Mouse (Mus musculus) embryonic fibroblast, embryonic 13.5 days (primary cell): ENCODE data around the gene Arhgap4.

Experiments used
- CTCF ChIP-seq: IDR thresholded peaks from 2 replicates; pipeline ENCODE4 v1.5.1; 2011; ENCODE audit warnings: mild to moderate bottlenecking, control low read depth, low read length, moderate library complexity, borderline replicate concordance; ENCODE audit not compliant: insufficient read depth
- POLR2A ChIP-seq: IDR thresholded peaks from 2 replicates; pipeline ENCODE4 v1.6.1; 2011; ENCODE audit warnings: low read depth, mild to moderate bottlenecking, control low read depth, low read length, moderate library complexity

GRCm38 (mm10) chrX:73921823-73922549, at the start of gene Arhgap4, which contains the start of gene Naa10:
- TF ChIP-seq POLR2A (peak; percentile 54), CTCF (no peak)
